Mouse (Mus musculus): Measurements from ENCODE around the gene Fam83g.

DNA sequence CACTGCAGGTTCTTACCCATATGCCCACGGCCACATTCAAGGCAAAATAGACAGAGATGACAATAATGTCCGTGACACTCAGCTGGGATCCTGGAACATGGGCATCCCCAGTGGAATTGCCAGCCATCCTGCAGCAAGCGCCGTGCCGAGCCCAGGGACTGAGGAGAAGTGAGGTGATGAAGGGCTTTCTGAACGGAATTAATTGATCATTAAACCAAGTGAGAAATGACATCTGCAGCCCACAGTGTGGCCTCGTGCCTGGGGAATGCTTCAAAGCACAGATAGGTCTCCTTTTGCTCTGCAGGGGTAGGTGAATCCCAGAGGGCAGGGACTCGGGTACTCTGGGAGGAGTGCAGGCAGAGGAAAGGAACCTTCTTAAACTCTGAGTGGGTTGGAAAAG lies 35.9 kb downstream of the Fam83g start:
- TF ChIP-seq POLR2A (IDR thresholded peaks at IDR 0.05; ENCODE audit: borderline replicate concordance, low read depth, low read length) (no peak), CTCF (IDR thresholded peaks at IDR 0.05; ENCODE audit: low read depth, low read length) (no peak)
